Mouse (Mus musculus) myocyte (in vitro differentiated cells): ENCODE data around the gene Dnajc3. TPM values are rescaled to one million over a fixed set of nuclear protein-coding genes. Genes with fewer than 3 reads are reported as not detected.

Source experiments
- H3K27me3 ChIP-seq: one replicate; pipeline ENCODE4 v1.6.1; 2011; ENCODE audit not compliant: control insufficient read depth, insufficient read depth, insufficient read length
- H3K36me3 ChIP-seq: one replicate; pipeline ENCODE4 v1.6.1; 2011; ENCODE audit not compliant: control insufficient read depth, insufficient read depth
- H3K4me2 ChIP-seq: one replicate; pipeline ENCODE4 v1.6.1; 2011; ENCODE audit warnings: low read depth, control low read depth
- H3K4me3 ChIP-seq: one replicate; pipeline ENCODE4 v1.5.1; 2011; ENCODE audit warnings: mild to moderate bottlenecking, control low read depth, moderate library complexity
- H3K79me2 ChIP-seq: one replicate; pipeline ENCODE4 v1.6.1; 2011; ENCODE audit not compliant: control insufficient read depth, insufficient read depth
- H3ac ChIP-seq: one replicate; pipeline ENCODE4 v1.6.1; 2011; ENCODE audit not compliant: control insufficient read depth, insufficient read length
- E2F4 ChIP-seq: IDR thresholded peaks from one replicate; pipeline ENCODE4 v1.6.1; 2011; ENCODE audit warnings: mild to moderate bottlenecking, control low read depth, moderate library complexity; ENCODE audit not compliant: insufficient read depth
- MYOD1 ChIP-seq, 3 experiments: IDR thresholded peaks; one replicate each; pipeline ENCODE4 v1.6.1; 2011; ENCODE audit warnings: control low read depth in 2 of 3, low read depth in 2 of 3, mild to moderate bottlenecking in 2 of 3, moderate library complexity in 1 of 3; ENCODE audit not compliant: insufficient read length in 2 of 3, control insufficient read depth in 1 of 3
- MYOG ChIP-seq, 3 experiments: IDR thresholded peaks; one replicate each; pipeline ENCODE4 v1.6.1; 2011; ENCODE audit warnings: control low read depth in 2 of 3, low read depth in 2 of 3, mild to moderate bottlenecking in 2 of 3; ENCODE audit not compliant: insufficient read length in 2 of 3, control insufficient read depth in 1 of 3, insufficient read depth in 1 of 3
- POLR2AphosphoS2 ChIP-seq: IDR thresholded peaks from one replicate; pipeline ENCODE4 v1.6.1; 2011; ENCODE audit warnings: low read depth, control low read depth; ENCODE audit not compliant: insufficient read length
- REST ChIP-seq: IDR thresholded peaks from one replicate; pipeline ENCODE4 v1.6.1; 2011; ENCODE audit warnings: mild to moderate bottlenecking, control low read depth, moderate library complexity; ENCODE audit not compliant: insufficient read depth, insufficient read length
- TCF3 ChIP-seq: IDR thresholded peaks from one replicate; pipeline ENCODE4 v1.6.1; 2011; ENCODE audit warnings: low read depth, control low read depth; ENCODE audit not compliant: insufficient read length
- polyA plus RNA-seq: library from polyadenylated mRNA; unstranded; fragments of >200 nt; fragmentation: generic; extraction: Trizol; gene quantifications from one replicate; pipeline ENCODE4 v1.2.1, GENCODE M21; 2012; ENCODE audit warnings: missing spikeins

The Dnajc3 gene
- polyA plus RNA-seq, 1 experiment, result 6.9 TPM

DNA sequence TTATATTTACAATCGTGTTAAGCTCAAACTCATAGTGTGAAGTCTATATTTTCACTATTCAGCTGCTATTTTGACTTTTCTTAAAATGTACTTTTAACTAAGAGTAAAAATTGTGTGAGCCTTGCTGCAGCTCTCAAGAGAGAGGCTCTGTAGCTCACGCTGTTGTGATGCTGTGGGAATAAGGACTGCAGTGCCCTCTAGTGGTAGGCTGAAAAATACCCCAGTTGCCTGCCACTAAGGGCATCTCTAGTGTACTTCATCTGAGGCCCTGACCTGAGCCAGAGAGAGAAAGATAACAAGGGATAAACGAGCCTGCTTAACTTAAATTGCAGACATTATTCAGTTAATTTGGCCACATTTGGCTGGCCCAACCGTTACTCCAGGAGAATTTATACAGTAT lies 89.4 kb downstream of the Dnajc3 start:
- TF ChIP-seq MYOG (IDR thresholded peaks at IDR 0.05; ENCODE audit: control insufficient read depth in 1 of 3, insufficient read depth in 1 of 3, insufficient read length in 2 of 3, low read depth in 2 of 3), result no peak
- no peak for TF ChIP-seq REST
- TF ChIP-seq E2F4, result no peak
- TF ChIP-seq POLR2AphosphoS2, result no peak
- no peak for TF ChIP-seq TCF3
- Histone ChIP-seq H3K27me3 (no peaks in the 10 kb centered on the region), H3K4me2 (no peak overlapping the region), H3K4me3 (no peak overlapping the region), H3ac (no peak overlapping the region), H3K36me3 (peaks cover 10% of the 10 kb centered on the region), H3K79me2 (no peaks in the 10 kb centered on the region)

DNA sequence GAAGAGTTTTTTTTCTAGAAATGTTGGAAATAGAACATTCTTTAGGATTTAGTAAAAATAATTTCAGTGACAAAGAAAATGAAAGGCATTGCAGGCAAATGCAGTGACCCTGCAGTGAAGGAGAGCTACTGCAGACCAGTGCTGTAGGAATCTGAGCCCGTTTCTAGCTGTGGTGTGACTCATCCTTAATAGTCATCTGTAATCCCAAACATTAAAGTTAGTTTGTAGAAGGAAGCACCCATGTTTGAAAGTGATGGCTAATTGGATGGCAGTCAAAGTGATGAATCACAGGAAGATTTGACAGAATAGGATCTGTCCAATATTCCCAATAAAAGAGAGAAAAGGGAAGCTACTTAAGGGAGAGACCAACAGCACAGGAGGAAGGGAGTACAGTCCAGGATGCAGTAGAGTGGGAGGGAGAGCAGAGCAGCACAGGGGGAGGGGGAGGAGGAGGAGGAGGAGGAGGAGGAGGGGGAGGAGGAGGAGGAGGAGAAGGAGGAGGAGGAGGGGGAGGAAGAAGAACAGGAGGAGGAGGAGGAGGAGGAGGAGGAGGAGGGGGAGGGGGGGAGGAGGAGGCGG lies 90.0 kb downstream of the Dnajc3 start:
- H3K36me3 ChIP-seq, result peaks cover 7% of the 10 kb centered on the region
- H3K27me3 ChIP-seq, result no peaks in the 10 kb centered on the region
- no peaks in the 10 kb centered on the region for H3K79me2 ChIP-seq
- no peak overlapping the region for H3K4me3 ChIP-seq
- TF ChIP-seq MYOD1 (IDR thresholded peaks at IDR 0.05; ENCODE audit: control insufficient read depth in 1 of 3, insufficient read length in 2 of 3, low read depth in 2 of 3) (no peak), TCF3 (no peak)
- H3K4me2 ChIP-seq, result no peak overlapping the region
- no peak overlapping the region for H3ac ChIP-seq

Other genes starting within 250 kb of the Dnajc3 start
- gene Abcc4, start 231.8 kb upstream of the Dnajc3 start, polyA plus RNA-seq, result 6.3 TPM
- gene Cldn10, start 150.1 kb upstream of the Dnajc3 start, polyA plus RNA-seq, result not detected
- gene Dzip1, start 12.5 kb upstream of the Dnajc3 start, polyA plus RNA-seq, result 3.8 TPM
- gene Uggt2, start 161.5 kb downstream of the Dnajc3 start, polyA plus RNA-seq, result 2.6 TPM
- gene Hs6st3, start 200.4 kb downstream of the Dnajc3 start, polyA plus RNA-seq, result not detected